Mouse (Mus musculus) lung, postnatal 10 days (tissue): ENCODE measurements around the gene Zranb3.
"Not testable (repeated sequence)": the region's sequence is repeated elsewhere in the genome, so short reads cannot be mapped to it uniquely, and the experiment has no call there.

ENCODE experiments used
- DNase-seq: peaks from one replicate; pipeline ENCODE4 v3.0.0; 2021

Gene Zranb3

GRCm38 (mm10) chr1:128102641-128103461 lies at the start of gene Zranb3, which contains the start of gene R3hdm1:
Gene Zranb3 (minus strand): TSS chr1:128103047.
Gene R3hdm1 (plus strand): TSS chr1:128103301.
- DNase-seq = peak; percentile 100

GRCm38 (mm10) chr1:128141737-128142136 lies 38.9 kb upstream of the Zranb3 start:
- DNase-seq = no peak

- no peak for DNase-seq
Measured at GRCm38 (mm10) chr1:128141039-128141438, 38.2 kb upstream of the Zranb3 start.

- DNase-seq = not testable (repeated sequence)
Measured at GRCm38 (mm10) chr1:128136222-128136621, 33.4 kb upstream of the Zranb3 start.

GRCm38 (mm10) chr1:128120913-128121627 lies 18.2 kb upstream of the Zranb3 start:
- no peak for DNase-seq

GRCm38 (mm10) chr1:128103520-128104088 lies 757 bp upstream of the Zranb3 start:
- no peak for DNase-seq

- DNase-seq = peak; percentile 71
Measured at GRCm38 (mm10) chr1:128102251-128102640, 601 bp downstream of the Zranb3 start.

GRCm38 (mm10) chr1:128098309-128098708 lies 4.5 kb downstream of the Zranb3 start:
- DNase-seq = no peak

GRCm38 (mm10) chr1:128094686-128095085 lies 8.2 kb downstream of the Zranb3 start:
- DNase-seq = no peak

GRCm38 (mm10) chr1:128082800-128083199 lies 20.0 kb downstream of the Zranb3 start:
- DNase-seq = no peak

- DNase-seq = no peak
Measured at GRCm38 (mm10) chr1:128081873-128082272, 21.0 kb downstream of the Zranb3 start.

- no peak for DNase-seq
Measured at GRCm38 (mm10) chr1:128080936-128081696, 21.7 kb downstream of the Zranb3 start.

- DNase-seq = no peak
Measured at GRCm38 (mm10) chr1:128078646-128079045, 24.2 kb downstream of the Zranb3 start.

GRCm38 (mm10) chr1:128077788-128078187 lies 25.1 kb downstream of the Zranb3 start:
- no peak for DNase-seq

GRCm38 (mm10) chr1:128076791-128077479 lies 25.9 kb downstream of the Zranb3 start:
- no peak for DNase-seq

GRCm38 (mm10) chr1:128073051-128073450 lies 29.8 kb downstream of the Zranb3 start:
- DNase-seq = no peak

- no peak for DNase-seq
Measured at GRCm38 (mm10) chr1:128070003-128070402, 32.8 kb downstream of the Zranb3 start.

- DNase-seq = no peak
Measured at GRCm38 (mm10) chr1:128068945-128069397, 33.9 kb downstream of the Zranb3 start.

GRCm38 (mm10) chr1:128064716-128065115 lies 38.1 kb downstream of the Zranb3 start:
- no peak for DNase-seq

GRCm38 (mm10) chr1:128062167-128062566 lies 40.7 kb downstream of the Zranb3 start:
- no peak for DNase-seq

GRCm38 (mm10) chr1:128061401-128061800 lies 41.4 kb downstream of the Zranb3 start:
- no peak for DNase-seq
